Mouse (Mus musculus): ENCODE data around the gene Slc16a2.
A peak's percentile ranks its signal among the peaks of the same experiment; 100 is the strongest.

Slc16a2 gene

GRCm38 (mm10) chrX:103733091-103733490 is 88.7 kb downstream of the Slc16a2 start:
- no peak for DNase-seq

- no peak for DNase-seq
Measured at GRCm38 (mm10) chrX:103732033-103732703, 89.6 kb downstream of the Slc16a2 start.

GRCm38 (mm10) chrX:103722437-103722836 is 99.3 kb downstream of the Slc16a2 start:
- no peak for DNase-seq

- DNase-seq: no peak
Measured at GRCm38 (mm10) chrX:103719618-103720185, 102.1 kb downstream of the Slc16a2 start.

GRCm38 (mm10) chrX:103712922-103713321 is 108.9 kb downstream of the Slc16a2 start:
- DNase-seq: peak; percentile 14

- peak; percentile 83 for DNase-seq
Measured at GRCm38 (mm10) chrX:103709671-103710070, 112.1 kb downstream of the Slc16a2 start.

- DNase-seq: peak; percentile 29
Measured at GRCm38 (mm10) chrX:103708592-103708991, 113.2 kb downstream of the Slc16a2 start.

GRCm38 (mm10) chrX:103704611-103705010 is 117.2 kb downstream of the Slc16a2 start:
- DNase-seq: peak; percentile 44

GRCm38 (mm10) chrX:103704024-103704423 is 117.8 kb downstream of the Slc16a2 start:
- DNase-seq: no peak

GRCm38 (mm10) chrX:103697796-103698195 is 124.0 kb downstream of the Slc16a2 start:
- DNase-seq: peak; percentile 94

- no peak for DNase-seq
Measured at GRCm38 (mm10) chrX:103696081-103696519, 125.7 kb downstream of the Slc16a2 start.

- DNase-seq: peak; percentile 98
Measured at GRCm38 (mm10) chrX:103695165-103695996, 126.4 kb downstream of the Slc16a2 start.

- no peak for DNase-seq
Measured at GRCm38 (mm10) chrX:103694787-103695164, 127.0 kb downstream of the Slc16a2 start.

GRCm38 (mm10) chrX:103694381-103694780 is 127.4 kb downstream of the Slc16a2 start:
- DNase-seq: peak; percentile 85

GRCm38 (mm10) chrX:103692916-103693315 is 128.9 kb downstream of the Slc16a2 start:
- DNase-seq: peak; percentile 60

GRCm38 (mm10) chrX:103688551-103688950 is 133.2 kb downstream of the Slc16a2 start:
- DNase-seq: no peak

- DNase-seq: no peak
Measured at GRCm38 (mm10) chrX:103674674-103675073, 147.1 kb downstream of the Slc16a2 start.

- no peak for DNase-seq
Measured at GRCm38 (mm10) chrX:103673761-103674160, 148.0 kb downstream of the Slc16a2 start.

- peak; percentile 85 for DNase-seq
Measured at GRCm38 (mm10) chrX:103670245-103670644, 151.5 kb downstream of the Slc16a2 start.

- DNase-seq: peak; percentile 86
Measured at GRCm38 (mm10) chrX:103664445-103664844, 157.3 kb downstream of the Slc16a2 start.

- DNase-seq: no peak
Measured at GRCm38 (mm10) chrX:103658985-103659384, 162.8 kb downstream of the Slc16a2 start.

GRCm38 (mm10) chrX:103653021-103653420 is 168.8 kb downstream of the Slc16a2 start:
- DNase-seq: no peak

GRCm38 (mm10) chrX:103652048-103652447 is 169.7 kb downstream of the Slc16a2 start:
- no peak for DNase-seq

Data from heart, adult 11 months (tissue).